Mouse (Mus musculus) liver, embryonic 12.5 days (tissue): ENCODE measurements around the gene A3galt2. TPM values are rescaled to one million over a fixed set of nuclear protein-coding genes. Genes with fewer than 3 reads are reported as not detected.

Experiments
- ATAC-seq: fragments of 200-750 bp; cut with Nextera tagmentation; 2 replicates; pipeline ENCODE4 v1.8.0; 2017; ENCODE audit warnings: moderate number of reproducible peaks, mild to moderate bottlenecking, moderate library complexity
- H3K27ac ChIP-seq: fragments of 300-500 bp; sonication (generic); 2 replicates; pipeline ENCODE4 v1.5.1; 2016; ENCODE audit warnings: mild to moderate bottlenecking
- H3K27me3 ChIP-seq: fragments of 300-500 bp; sonication (generic); replicated peaks from 2 replicates; pipeline ENCODE4 v1.6.1; 2016; ENCODE audit warnings: mild to moderate bottlenecking, moderate library complexity
- H3K36me3 ChIP-seq: fragments of 300-500 bp; sonication (generic); 2 replicates; pipeline ENCODE4 v1.6.1; 2016; ENCODE audit warnings: mild to moderate bottlenecking, moderate library complexity
- H3K4me1 ChIP-seq: fragments of 300-500 bp; sonication (generic); 2 replicates; pipeline ENCODE4 v1.6.1; 2016
- H3K4me2 ChIP-seq: fragments of 300-500 bp; sonication (generic); 2 replicates; pipeline ENCODE4 v1.6.1; 2016; ENCODE audit warnings: mild to moderate bottlenecking, moderate library complexity
- H3K4me3 ChIP-seq: fragments of 300-500 bp; sonication (generic); 2 replicates; pipeline ENCODE4 v1.5.1; 2016; ENCODE audit warnings: mild to moderate bottlenecking, moderate library complexity
- H3K9ac ChIP-seq: fragments of 300-500 bp; sonication (generic); 2 replicates; pipeline ENCODE4 v1.6.1; 2016; ENCODE audit warnings: mild to moderate bottlenecking, moderate library complexity
- H3K9me3 ChIP-seq: fragments of 300-500 bp; sonication (generic); replicated peaks from 2 replicates; pipeline ENCODE4 v1.6.1; 2016; ENCODE audit warnings: mild to moderate bottlenecking, moderate library complexity
- WGBS: fragments of 180-500 bp; shearing (Covaris S2); methylation state at CpG from one replicate; pipeline ENCODE4 v1.1.7; 2016; ENCODE audit not compliant: insufficient replicate concordance; 5-methylcytosine and 5-hydroxymethylcytosine counted together
- polyA plus RNA-seq: library from polyadenylated mRNA; unstranded; fragments of >200 nt; fragmentation: Nextera tagmentation; extraction: Ambion mirVana; gene quantifications from 2 replicates; pipeline ENCODE4 v1.2.1, GENCODE M21; 2016

A3galt2 gene
- polyA plus RNA-seq, 1 experiment from 2014 or later = 0.04 TPM

GRCm38 (mm10) chr4:128742379-128742970 lies 12.7 kb upstream of the A3galt2 start:
- Histone ChIP-seq H3K9ac (no peak overlapping the region), H3K4me1 (peaks cover 15% of the 10 kb centered on the region; the same call in 1 of the 2 replicates), H3K36me3 (peaks cover 62% of the 10 kb centered on the region), H3K4me2 (no peak overlapping the region), H3K4me3 (no peak overlapping the region), H3K27me3 (no peaks in the 10 kb centered on the region), H3K9me3 (no peaks in the 10 kb centered on the region), H3K27ac (no peak overlapping the region)
- no peak for ATAC-seq
- WGBS = 84% methylated on average over 10 of the region's 10 CpGs

GRCm38 (mm10) chr4:128743031-128743626 lies 12.0 kb upstream of the A3galt2 start:
- Histone ChIP-seq H3K36me3 (peaks cover 65% of the 10 kb centered on the region), H3K9ac (no peak overlapping the region), H3K4me2 (no peak overlapping the region), H3K9me3 (no peaks in the 10 kb centered on the region), H3K4me3 (no peak overlapping the region), H3K27me3 (no peaks in the 10 kb centered on the region), H3K27ac (no peak overlapping the region), H3K4me1 (peaks cover 10% of the 10 kb centered on the region; the same call in 1 of the 2 replicates)
- WGBS = 81% methylated on average over 12 of the region's 12 CpGs
- no peak for ATAC-seq

- H3K27me3 ChIP-seq = no peaks in the 10 kb centered on the region
- 87% methylated on average over 8 of the region's 8 CpGs for WGBS
- no peak overlapping the region for H3K27ac ChIP-seq
- peaks cover 81% of the 10 kb centered on the region for H3K36me3 ChIP-seq
- no peak for ATAC-seq
- H3K4me1 ChIP-seq = peaks cover 10% of the 10 kb centered on the region; the same call in 1 of the 2 replicates
- no peak overlapping the region for H3K9ac ChIP-seq
- H3K9me3 ChIP-seq = no peaks in the 10 kb centered on the region
- H3K4me2 ChIP-seq = no peak overlapping the region
- no peak overlapping the region for H3K4me3 ChIP-seq
Observed at GRCm38 (mm10) chr4:128745160-128745559, 10.0 kb upstream of the A3galt2 start.

DNA sequence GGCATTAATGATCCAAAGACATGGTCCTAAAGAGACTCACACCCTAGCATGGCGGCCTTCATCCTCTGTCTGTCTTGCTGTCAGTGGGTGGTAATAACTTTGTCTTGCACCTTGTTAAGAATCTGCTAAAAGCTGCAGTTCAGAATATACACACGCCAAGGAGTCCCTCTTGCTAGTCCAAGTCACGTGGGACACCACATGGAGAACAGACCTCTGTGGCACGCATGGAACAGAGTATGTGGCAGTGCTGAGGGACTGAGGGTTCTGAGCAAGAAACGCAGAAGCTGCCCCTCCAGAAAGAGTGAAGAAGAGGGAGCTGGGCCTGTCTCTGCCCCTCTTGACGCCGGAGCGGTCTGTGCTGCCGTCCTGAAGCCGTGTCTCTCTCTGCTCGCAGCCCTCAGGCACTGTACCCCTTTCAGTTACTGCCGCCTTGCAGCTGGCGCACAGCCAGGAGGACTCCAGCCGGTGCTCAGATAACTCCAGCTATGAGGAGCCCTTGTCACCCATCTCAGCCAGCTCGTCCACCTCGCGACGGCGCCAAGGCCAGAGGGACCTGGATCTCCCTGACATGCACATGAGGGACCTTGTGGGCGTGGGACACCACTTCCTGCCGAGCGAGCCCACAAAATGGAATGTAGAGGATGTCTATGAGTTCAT lies 7.4 kb upstream of the A3galt2 start:
- H3K27ac ChIP-seq = no peak overlapping the region
- peaks cover 6% of the 10 kb centered on the region; the same call in 1 of the 2 replicates for H3K4me1 ChIP-seq
- no peaks in the 10 kb centered on the region for H3K9me3 ChIP-seq
- no peaks in the 10 kb centered on the region for H3K27me3 ChIP-seq
- peaks cover 100% of the 10 kb centered on the region for H3K36me3 ChIP-seq
- 85% methylated on average over 22 of the region's 22 CpGs for WGBS
- no peak overlapping the region for H3K4me2 ChIP-seq
- no peak for ATAC-seq
- no peak overlapping the region for H3K9ac ChIP-seq
- no peak overlapping the region for H3K4me3 ChIP-seq

GRCm38 (mm10) chr4:128748309-128748708 lies 6.9 kb upstream of the A3galt2 start:
- H3K36me3 ChIP-seq = peaks cover 100% of the 10 kb centered on the region
- WGBS = 85% methylated on average over 7 of the region's 7 CpGs
- no peak for ATAC-seq
- H3K9ac ChIP-seq = no peak overlapping the region
- H3K4me3 ChIP-seq = no peak overlapping the region
- no peak overlapping the region for H3K27ac ChIP-seq
- H3K4me1 ChIP-seq = peaks cover 6% of the 10 kb centered on the region; the same call in 1 of the 2 replicates
- no peaks in the 10 kb centered on the region for H3K27me3 ChIP-seq
- no peak overlapping the region for H3K4me2 ChIP-seq
- H3K9me3 ChIP-seq = no peaks in the 10 kb centered on the region

GRCm38 (mm10) chr4:128751006-128751405 lies 4.2 kb upstream of the A3galt2 start:
- H3K9ac ChIP-seq = no peak overlapping the region
- H3K4me3 ChIP-seq = no peak overlapping the region
- H3K9me3 ChIP-seq = no peaks in the 10 kb centered on the region
- WGBS = 66% methylated on average over 5 of the region's 5 CpGs
- peaks cover 81% of the 10 kb centered on the region for H3K36me3 ChIP-seq
- no peaks in the 10 kb centered on the region for H3K4me1 ChIP-seq
- H3K27me3 ChIP-seq = no peaks in the 10 kb centered on the region
- ATAC-seq = no peak
- no peak overlapping the region for H3K4me2 ChIP-seq
- H3K27ac ChIP-seq = no peak overlapping the region

DNA sequence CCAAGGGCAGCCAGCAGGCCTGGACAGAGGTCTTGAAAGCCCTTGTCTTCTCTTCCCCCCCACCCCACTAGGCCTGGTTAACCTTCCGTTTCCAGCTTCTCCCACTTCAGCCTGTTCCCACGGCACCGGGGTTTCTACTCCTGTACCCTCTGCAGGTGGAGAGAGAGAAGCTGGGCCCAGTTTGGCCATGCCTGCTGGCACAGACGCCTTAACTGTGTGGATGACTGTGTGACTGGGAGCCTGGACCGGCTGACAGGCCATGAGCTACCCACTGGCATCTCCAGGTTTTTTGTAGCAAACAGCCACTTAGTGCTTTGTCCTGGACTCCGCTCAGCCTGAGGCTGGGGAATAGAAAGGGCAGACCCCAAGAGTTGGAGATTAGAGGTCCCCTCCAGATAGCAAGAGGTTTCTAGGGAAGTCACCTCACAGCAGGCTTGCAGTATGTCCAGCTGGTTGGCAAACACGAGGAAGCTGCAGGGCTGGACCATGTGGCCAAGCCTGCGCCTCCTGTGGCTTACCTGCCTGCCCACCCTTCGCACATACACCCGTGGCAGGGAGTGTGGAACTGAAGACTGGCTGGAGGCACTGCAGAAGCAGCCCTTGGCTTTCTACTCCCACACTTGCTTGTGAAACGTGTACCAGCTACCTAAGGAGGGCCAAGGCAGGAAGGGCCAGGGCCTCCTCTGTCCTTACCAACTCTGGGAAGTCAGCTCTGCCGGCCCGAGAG lies 3.0 kb upstream of the A3galt2 start:
- no peak for ATAC-seq
- no peaks in the 10 kb centered on the region for H3K4me1 ChIP-seq
- no peak overlapping the region for H3K4me3 ChIP-seq
- no peak overlapping the region for H3K27ac ChIP-seq
- no peaks in the 10 kb centered on the region for H3K27me3 ChIP-seq
- no peak overlapping the region for H3K9ac ChIP-seq
- WGBS = 85% methylated on average over 13 of the region's 13 CpGs
- H3K4me2 ChIP-seq = no peak overlapping the region
- H3K36me3 ChIP-seq = peaks cover 69% of the 10 kb centered on the region
- no peaks in the 10 kb centered on the region for H3K9me3 ChIP-seq

DNA sequence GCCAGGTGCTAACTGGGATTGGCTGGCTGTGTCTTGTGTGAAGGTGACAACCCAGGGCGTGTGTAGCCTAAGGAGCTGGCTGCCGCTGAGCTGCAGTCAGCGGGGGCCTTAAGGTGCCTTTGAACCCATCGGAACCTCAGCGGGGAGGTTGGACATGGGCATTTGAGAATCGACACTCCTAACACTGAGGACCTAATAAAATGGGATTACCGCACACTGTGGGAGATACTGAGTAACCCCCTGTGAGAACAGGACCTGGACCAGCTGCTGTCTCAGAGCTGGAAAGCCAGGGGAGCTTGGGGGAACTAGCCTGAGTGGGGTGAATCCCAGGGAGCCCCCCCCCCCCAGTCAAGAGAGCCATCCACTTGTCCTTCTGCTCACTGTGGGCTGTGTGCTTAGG lies 1.6 kb upstream of the A3galt2 start:
- 87% methylated on average over 7 of the region's 7 CpGs for WGBS
- Histone ChIP-seq H3K4me3 (no peak overlapping the region), H3K4me2 (no peak overlapping the region), H3K36me3 (peaks cover 56% of the 10 kb centered on the region), H3K27me3 (no peaks in the 10 kb centered on the region), H3K9me3 (no peaks in the 10 kb centered on the region), H3K4me1 (no peaks in the 10 kb centered on the region), H3K9ac (no peak overlapping the region), H3K27ac (no peak overlapping the region)
- no peak for ATAC-seq

DNA sequence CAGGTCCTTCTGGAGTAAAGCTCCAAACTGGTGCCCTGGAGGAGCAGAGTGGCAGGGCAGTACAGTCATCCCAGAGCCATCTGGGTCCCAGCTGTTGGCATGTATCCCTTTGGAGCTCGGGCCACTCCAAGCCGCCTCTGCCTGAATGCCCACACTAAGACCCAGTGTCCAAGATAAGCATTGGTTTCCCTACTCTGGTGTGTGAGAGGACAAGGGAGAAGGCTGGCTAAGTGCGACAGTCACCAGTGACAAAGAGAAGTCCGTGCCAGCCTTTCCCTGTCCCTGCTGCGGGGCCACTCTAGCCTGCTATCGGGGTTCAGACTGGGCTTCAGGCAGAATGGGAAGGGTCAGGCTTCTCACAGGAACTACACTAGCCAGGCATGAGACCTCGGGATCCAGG lies 736 bp downstream of the A3galt2 start:
- Histone ChIP-seq H3K27ac (no peak overlapping the region), H3K9ac (no peak overlapping the region), H3K4me3 (no peak overlapping the region), H3K4me2 (no peak overlapping the region), H3K36me3 (peaks cover 32% of the 10 kb centered on the region), H3K9me3 (no peaks in the 10 kb centered on the region), H3K4me1 (peaks cover 22% of the 10 kb centered on the region), H3K27me3 (no peaks in the 10 kb centered on the region)
- no peak for ATAC-seq
- 63% methylated on average over 7 of the region's 7 CpGs for WGBS

GRCm38 (mm10) chr4:128759214-128759613 lies 4.0 kb downstream of the A3galt2 start:
- H3K9me3 ChIP-seq = peaks cover 9% of the 10 kb centered on the region; the same call in 1 of the 2 replicates
- 74% methylated on average over 5 of the region's 5 CpGs for WGBS
- H3K4me2 ChIP-seq = no peak overlapping the region
- no peaks in the 10 kb centered on the region for H3K36me3 ChIP-seq
- H3K4me1 ChIP-seq = peaks cover 28% of the 10 kb centered on the region
- no peak for ATAC-seq
- no peaks in the 10 kb centered on the region for H3K27me3 ChIP-seq
- no peak overlapping the region for H3K27ac ChIP-seq
- H3K9ac ChIP-seq = no peak overlapping the region
- H3K4me3 ChIP-seq = no peak overlapping the region

GRCm38 (mm10) chr4:128760029-128760428 lies 4.9 kb downstream of the A3galt2 start:
- H3K27ac ChIP-seq = no peak overlapping the region
- no peaks in the 10 kb centered on the region for H3K27me3 ChIP-seq
- no peaks in the 10 kb centered on the region for H3K36me3 ChIP-seq
- H3K9ac ChIP-seq = no peak overlapping the region
- peak overlapping the region; percentile 36 for H3K4me2 ChIP-seq
- H3K4me1 ChIP-seq = peaks cover 28% of the 10 kb centered on the region
- WGBS = 22% methylated on average over 6 of the region's 6 CpGs
- peaks cover 9% of the 10 kb centered on the region; the same call in 1 of the 2 replicates for H3K9me3 ChIP-seq
- peak; percentile 91 for ATAC-seq
- H3K4me3 ChIP-seq = no peak overlapping the region

DNA sequence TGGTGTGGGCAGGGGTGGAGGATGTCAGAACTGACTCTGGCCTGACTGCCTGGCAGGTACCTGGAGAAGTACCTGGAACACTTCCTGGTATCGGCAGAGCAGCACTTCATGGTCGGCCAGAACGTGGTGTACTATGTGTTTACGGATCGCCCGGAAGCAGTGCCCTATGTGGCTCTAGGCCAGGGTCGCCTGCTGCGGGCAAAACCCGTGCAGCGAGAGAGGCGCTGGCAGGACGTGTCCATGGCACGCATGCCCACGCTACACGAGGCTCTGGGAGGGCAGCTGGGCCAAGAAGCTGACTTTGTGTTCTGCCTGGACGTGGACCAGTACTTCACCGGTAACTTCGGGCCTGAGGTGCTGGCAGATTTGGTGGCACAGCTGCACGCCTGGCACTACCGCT lies 11.8 kb downstream of the A3galt2 start:
- no peak overlapping the region for H3K27ac ChIP-seq
- H3K4me1 ChIP-seq = no peaks in the 10 kb centered on the region
- H3K4me2 ChIP-seq = no peak overlapping the region
- H3K27me3 ChIP-seq = peaks cover 14% of the 10 kb centered on the region
- H3K36me3 ChIP-seq = peaks cover under 1% of the 10 kb centered on the region; the same call in 1 of the 2 replicates
- H3K4me3 ChIP-seq = no peak overlapping the region
- H3K9ac ChIP-seq = no peak overlapping the region
- peaks cover 9% of the 10 kb centered on the region; the same call in 1 of the 2 replicates for H3K9me3 ChIP-seq
- ATAC-seq = no peak
- 85% methylated on average over 20 of the region's 20 CpGs for WGBS
